Mouse (Mus musculus) intestine, postnatal 0 days (tissue): ENCODE measurements around the gene Cux1. TPM values are rescaled to one million over a fixed set of nuclear protein-coding genes. Genes with fewer than 3 reads are reported as not detected.
A peak's percentile ranks its signal among the peaks of the same experiment; 100 is the strongest.

ENCODE experiments used
- ATAC-seq: fragments of 200-750 bp; cut with Nextera tagmentation; 2 replicates; pipeline ENCODE4 v1.8.0; 2017; ENCODE audit warnings: mild to moderate bottlenecking, moderate TSS enrichment, moderate library complexity
- H3K27ac ChIP-seq: fragments of 300-500 bp; sonication (generic); 2 replicates; pipeline ENCODE4 v1.5.1; 2014; ENCODE audit warnings: mild to moderate bottlenecking, low read depth, low read length, moderate library complexity
- H3K27me3 ChIP-seq: fragments of 300-500 bp; sonication (generic); replicated peaks from 2 replicates; pipeline ENCODE4 v1.6.1; 2014; ENCODE audit warnings: low read length, mixed read lengths; ENCODE audit not compliant: control insufficient read depth, insufficient read depth
- H3K36me3 ChIP-seq: fragments of 300-500 bp; sonication (generic); 2 replicates; pipeline ENCODE4 v1.6.1; 2014; ENCODE audit warnings: mild to moderate bottlenecking, moderate library complexity; ENCODE audit not compliant: control insufficient read depth, insufficient read depth
- H3K4me1 ChIP-seq: fragments of 300-500 bp; sonication (generic); replicated peaks from 2 replicates; pipeline ENCODE4 v1.6.1; 2014; ENCODE audit warnings: antibody characterized with exemption, low read length, mixed read lengths; ENCODE audit not compliant: control insufficient read depth, insufficient read depth
- H3K4me2 ChIP-seq: fragments of 300-500 bp; sonication (generic); replicated peaks from 2 replicates; pipeline ENCODE4 v1.6.1; 2014; ENCODE audit warnings: low read depth, mild to moderate bottlenecking, moderate library complexity
- H3K4me3 ChIP-seq: fragments of 300-500 bp; sonication (generic); 2 replicates; pipeline ENCODE4 v1.5.1; 2014; ENCODE audit warnings: low read depth, low read length
- H3K9ac ChIP-seq: fragments of 300-500 bp; sonication (generic); 2 replicates; pipeline ENCODE4 v1.6.1; 2014; ENCODE audit warnings: mild to moderate bottlenecking, low read depth, low read length
- H3K9me3 ChIP-seq: fragments of 300-500 bp; sonication (generic); 2 replicates; pipeline ENCODE4 v1.6.1; 2016; ENCODE audit warnings: mixed run types; ENCODE audit not compliant: control insufficient read depth
- CTCF ChIP-seq: sonication (generic); IDR thresholded peaks from 2 replicates; pipeline ENCODE4 v1.5.1; 2016; ENCODE audit warnings: low read depth, mild to moderate bottlenecking, control low read depth, antibody characterized with exemption, moderate library complexity
- WGBS: fragments of 180-500 bp; shearing (Covaris S2); extraction: QIAGEN DNeasy Blood & Tissue Kit; methylation state at CpG from one replicate; pipeline ENCODE4 v1.1.7; 2014; 5-methylcytosine and 5-hydroxymethylcytosine counted together
- polyA plus RNA-seq: library from polyadenylated mRNA; unstranded; fragments of >200 nt; fragmentation: Nextera tagmentation; extraction: Ambion mirVana; gene quantifications from 2 replicates; pipeline ENCODE4 v1.2.1, GENCODE M21; 2015

Cux1 gene
- polyA plus RNA-seq, 1 experiment from 2014 or later, result 29.4 TPM

DNA sequence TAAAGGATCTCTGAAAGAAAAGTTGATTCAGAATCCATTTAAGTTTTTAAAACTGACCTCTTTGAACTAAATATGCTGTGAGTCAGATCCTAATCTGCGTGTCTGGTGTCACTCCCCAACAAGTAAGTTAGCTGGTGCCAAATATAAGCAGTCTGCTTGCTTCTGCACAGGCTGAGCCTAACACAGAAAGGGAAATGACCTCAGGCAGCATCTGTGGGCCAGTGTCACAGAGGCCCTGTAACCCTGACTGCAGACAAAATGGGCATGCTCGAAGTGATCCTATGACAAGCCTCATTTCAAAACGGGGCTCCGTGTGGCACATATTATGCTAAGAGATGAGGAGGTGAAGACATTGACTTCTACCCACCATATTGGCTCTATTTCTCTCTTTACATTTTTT is 110.9 kb downstream of the Cux1 start:
- H3K27me3 ChIP-seq, result no peaks in the 10 kb centered on the region
- H3K4me3 ChIP-seq, result no peak overlapping the region
- H3K4me1 ChIP-seq, result 0 out of 2 replicates have a peak, but pooled peaks cover 9% of the 10 kb centered on the region
- TF ChIP-seq CTCF, result no peak
- 78% methylated on average over 4 of the region's 4 CpGs for WGBS
- no peak overlapping the region for H3K27ac ChIP-seq
- H3K9me3 ChIP-seq, result no peaks in the 10 kb centered on the region
- H3K4me2 ChIP-seq, result no peak overlapping the region
- no peaks in the 10 kb centered on the region for H3K36me3 ChIP-seq
- H3K9ac ChIP-seq, result no peak overlapping the region
- no peak for ATAC-seq

DNA sequence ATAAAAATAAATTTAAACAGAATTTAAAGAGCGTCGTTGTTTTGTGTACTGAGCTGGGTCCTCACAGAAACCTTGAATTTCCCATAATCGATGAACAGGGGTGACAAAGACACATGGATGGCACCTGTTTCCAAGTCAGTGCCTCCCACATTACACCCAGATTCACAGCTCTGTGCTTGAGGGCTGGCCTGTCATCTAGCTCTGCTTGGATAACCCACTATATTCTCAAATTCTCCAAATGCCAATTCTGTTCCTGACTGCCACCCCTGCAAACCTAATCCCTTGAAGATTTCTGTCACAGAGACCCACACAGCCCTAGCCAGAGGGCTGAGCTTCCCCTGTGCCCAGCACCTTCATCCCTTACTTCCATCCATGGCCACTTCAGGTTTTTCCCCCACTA is 114.6 kb downstream of the Cux1 start:
- Histone ChIP-seq H3K4me1 (no peaks in the 10 kb centered on the region), H3K9me3 (no peaks in the 10 kb centered on the region), H3K27me3 (no peaks in the 10 kb centered on the region), H3K4me3 (no peak overlapping the region), H3K36me3 (no peaks in the 10 kb centered on the region), H3K27ac (no peak overlapping the region), H3K4me2 (no peak overlapping the region), H3K9ac (no peak overlapping the region)
- 88% methylated on average over 3 of the region's 3 CpGs for WGBS
- ATAC-seq, result no peak
- no peak for TF ChIP-seq CTCF

DNA sequence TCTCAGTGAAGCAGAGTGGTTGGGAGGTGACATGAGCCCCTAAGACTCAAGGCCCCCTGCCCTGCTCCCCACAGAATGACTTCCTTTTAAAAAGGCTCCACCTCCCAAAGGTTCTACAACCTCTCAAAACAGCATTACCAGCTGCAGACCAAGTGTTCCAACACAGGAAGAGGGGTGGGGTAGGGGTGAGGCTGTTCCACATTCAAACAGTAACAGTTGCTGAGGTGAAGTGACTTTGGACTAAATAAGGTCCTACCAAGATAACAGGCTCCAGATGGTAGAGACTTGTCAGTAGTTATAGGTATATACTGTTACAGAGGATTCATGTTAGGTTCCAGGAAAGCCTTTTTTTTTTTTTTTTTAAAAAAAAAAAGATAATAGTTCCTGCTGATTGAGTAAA is 117.5 kb downstream of the Cux1 start:
- no peaks in the 10 kb centered on the region for H3K4me1 ChIP-seq
- no peak overlapping the region for H3K4me3 ChIP-seq
- no peak overlapping the region for H3K9ac ChIP-seq
- H3K9me3 ChIP-seq, result no peaks in the 10 kb centered on the region
- H3K36me3 ChIP-seq, result no peaks in the 10 kb centered on the region
- no peaks in the 10 kb centered on the region for H3K27me3 ChIP-seq
- no peak overlapping the region for H3K27ac ChIP-seq
- no peak for TF ChIP-seq CTCF
- ATAC-seq, result peak; percentile 43; the same call in 1 of the 2 replicates
- no peak overlapping the region for H3K4me2 ChIP-seq

DNA sequence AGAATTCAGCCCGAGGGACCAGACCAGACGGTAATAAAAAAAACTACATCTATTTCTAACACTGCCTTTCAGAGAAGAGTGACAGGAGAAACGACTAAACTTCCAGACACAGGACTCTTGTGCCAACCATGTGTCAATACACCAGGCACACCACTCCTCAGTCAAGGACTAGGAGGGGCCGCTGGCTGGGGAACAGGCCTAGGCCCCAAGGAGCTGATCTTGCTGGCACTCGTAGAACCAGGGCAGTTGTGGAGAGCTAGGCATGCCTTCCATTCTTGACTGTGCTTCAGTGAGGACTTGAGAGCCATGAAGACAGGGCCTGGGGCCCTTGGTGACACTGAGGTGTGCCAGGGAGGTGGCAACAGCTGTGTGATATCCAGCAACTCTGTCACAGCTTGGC is 121.3 kb downstream of the Cux1 start:
- H3K27me3 ChIP-seq, result no peaks in the 10 kb centered on the region
- no peaks in the 10 kb centered on the region for H3K9me3 ChIP-seq
- 68% methylated on average over 5 of the region's 5 CpGs for WGBS
- H3K4me1 ChIP-seq, result no peaks in the 10 kb centered on the region
- no peak for TF ChIP-seq CTCF
- H3K27ac ChIP-seq, result no peak overlapping the region
- no peaks in the 10 kb centered on the region for H3K36me3 ChIP-seq
- H3K4me2 ChIP-seq, result no peak overlapping the region
- H3K4me3 ChIP-seq, result no peak overlapping the region
- H3K9ac ChIP-seq, result no peak overlapping the region
- ATAC-seq, result no peak

DNA sequence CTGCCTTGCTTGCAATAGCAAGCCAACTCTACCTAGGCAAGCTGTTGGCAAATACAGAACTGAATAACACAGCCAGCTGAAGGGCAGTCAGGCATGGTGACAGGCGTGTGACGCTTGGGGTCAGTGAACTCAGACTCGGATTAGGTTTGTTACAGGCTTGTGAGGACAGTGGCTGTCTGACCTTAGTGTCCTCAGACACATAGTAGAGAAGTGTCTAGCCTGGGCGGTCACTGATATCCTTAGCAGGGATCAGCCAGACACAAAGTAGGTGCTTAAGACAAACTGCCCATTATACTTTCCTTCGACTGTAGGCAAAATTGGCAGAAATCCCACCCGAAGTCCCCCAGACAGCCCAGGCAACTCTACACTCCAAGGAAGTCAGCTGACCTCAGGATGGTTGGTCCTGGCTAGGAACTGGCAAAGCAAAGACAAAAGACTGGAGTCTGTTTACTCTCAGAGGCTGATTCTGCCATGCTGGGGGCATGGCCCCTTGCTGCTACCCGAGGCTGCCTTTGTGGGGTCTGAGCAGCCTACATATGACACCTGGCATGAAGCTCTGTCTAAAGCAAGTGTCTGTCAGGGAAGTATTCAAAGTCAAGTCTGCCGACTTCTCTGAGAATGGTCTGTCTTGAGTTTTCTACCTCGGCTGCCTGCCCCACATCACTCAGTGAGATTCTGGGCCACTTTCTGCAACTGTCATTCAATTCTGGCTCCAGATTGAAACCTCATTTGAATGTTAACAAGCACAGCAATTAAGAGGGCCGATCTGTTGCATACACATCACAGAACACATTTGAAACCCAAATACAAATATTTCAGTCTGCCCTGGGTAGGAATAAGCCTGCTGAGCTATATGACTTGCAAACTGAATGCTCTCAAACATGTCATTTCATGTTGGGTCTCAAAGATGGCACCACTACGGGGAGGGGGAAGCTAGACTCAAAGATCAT is 124.8 kb downstream of the Cux1 start:
- Histone ChIP-seq H3K4me2 (no peak overlapping the region), H3K9me3 (no peaks in the 10 kb centered on the region), H3K27me3 (no peaks in the 10 kb centered on the region), H3K27ac (no peak overlapping the region), H3K9ac (no peak overlapping the region), H3K4me1 (no peaks in the 10 kb centered on the region), H3K36me3 (no peaks in the 10 kb centered on the region), H3K4me3 (no peak overlapping the region)
- TF ChIP-seq CTCF, result no peak
- 63% methylated on average over 11 of the region's 11 CpGs for WGBS
- no peak for ATAC-seq

DNA sequence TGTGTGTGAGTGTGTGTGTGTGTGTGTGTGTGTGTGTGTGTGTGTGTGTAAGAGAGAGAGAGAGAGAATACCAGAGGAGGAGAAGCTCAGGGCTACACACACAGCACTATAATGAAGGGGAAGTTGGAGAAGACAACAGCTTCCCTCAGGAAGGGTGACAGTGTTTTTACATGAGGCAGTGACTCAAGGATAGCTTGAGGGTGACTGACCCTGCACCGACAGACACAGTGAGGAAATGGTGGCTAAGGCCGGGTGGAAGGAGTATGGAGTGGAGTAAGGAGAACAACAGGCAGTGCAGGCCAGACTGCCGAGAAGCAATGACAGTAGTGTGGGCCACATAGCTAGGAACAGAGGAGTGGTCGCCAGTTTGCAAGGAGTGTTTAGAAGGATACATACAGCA is 137.6 kb downstream of the Cux1 start:
- TF ChIP-seq CTCF, result no peak
- no peaks in the 10 kb centered on the region for H3K9me3 ChIP-seq
- H3K4me3 ChIP-seq, result no peak overlapping the region
- no peaks in the 10 kb centered on the region for H3K27me3 ChIP-seq
- no peaks in the 10 kb centered on the region; the same call in 1 of the 2 replicates for H3K4me1 ChIP-seq
- no peak overlapping the region for H3K27ac ChIP-seq
- WGBS, result 72% methylated on average over 4 of the region's 4 CpGs
- H3K9ac ChIP-seq, result no peak overlapping the region
- H3K4me2 ChIP-seq, result no peak overlapping the region
- no peak for ATAC-seq
- H3K36me3 ChIP-seq, result no peaks in the 10 kb centered on the region
